Mouse (Mus musculus): ENCODE results near the gene Phlpp1. TPM values are rescaled to one million over a fixed set of nuclear protein-coding genes. Genes with fewer than 3 reads are reported as not detected.

Phlpp1 gene
- polyA plus RNA-seq, 1 experiment from 2014 or later, result 3.5 TPM

GRCm38 (mm10) chr1:106232460-106232850 lies 60.9 kb downstream of the Phlpp1 start:
- WGBS, result 86% methylated on average over 4 of the region's 4 CpGs

GRCm38 (mm10) chr1:106236986-106237385 lies 65.4 kb downstream of the Phlpp1 start:
- no peak overlapping the region for H3K9ac ChIP-seq
- H3K27ac ChIP-seq, result no peak overlapping the region
- H3K4me2 ChIP-seq, result no peak overlapping the region
- no peak overlapping the region for H3K4me3 ChIP-seq (replicated peaks)
- no peaks in the 10 kb centered on the region for H3K27me3 ChIP-seq (replicated peaks)
- H3K4me1 ChIP-seq, result peaks cover 7% of the 10 kb centered on the region; the same call in 1 of the 2 replicates
- no peak for ATAC-seq (ENCODE audit: insufficient read depth, low FRiP score, low read depth)
- H3K9me3 ChIP-seq, result no peaks in the 10 kb centered on the region
- H3K36me3 ChIP-seq, result no peaks in the 10 kb centered on the region

More at GRCm38 (mm10) chr1:106232460-106232850, 60.9 kb downstream of the Phlpp1 start:
- H3K36me3 ChIP-seq, result no peaks in the 10 kb centered on the region
- no peaks in the 10 kb centered on the region for H3K4me1 ChIP-seq
- H3K4me2 ChIP-seq, result no peak overlapping the region
- no peak overlapping the region for H3K27ac ChIP-seq
- no peak overlapping the region for H3K4me3 ChIP-seq (replicated peaks)
- H3K9ac ChIP-seq, result no peak overlapping the region
- H3K9me3 ChIP-seq, result no peaks in the 10 kb centered on the region
- ATAC-seq (ENCODE audit: insufficient read depth, low FRiP score, low read depth), result no peak
- H3K27me3 ChIP-seq (replicated peaks), result no peaks in the 10 kb centered on the region

- WGBS, result 56% methylated on average over 7 of the region's 7 CpGs
- ATAC-seq (ENCODE audit: insufficient read depth, low FRiP score, low read depth), result no peak
Measured at GRCm38 (mm10) chr1:106240116-106240685, 68.6 kb downstream of the Phlpp1 start.

GRCm38 (mm10) chr1:106241059-106241458 lies 69.5 kb downstream of the Phlpp1 start:
- Histone ChIP-seq H3K27ac (no peak overlapping the region), H3K27me3 (replicated peaks) (no peaks in the 10 kb centered on the region), H3K9me3 (no peaks in the 10 kb centered on the region), H3K4me1 (peaks cover 7% of the 10 kb centered on the region; the same call in 1 of the 2 replicates), H3K36me3 (no peaks in the 10 kb centered on the region), H3K4me3 (replicated peaks) (no peak overlapping the region), H3K4me2 (no peak overlapping the region), H3K9ac (no peak overlapping the region)
- no peak for ATAC-seq (ENCODE audit: insufficient read depth, low FRiP score, low read depth)
- 73% methylated on average over 1 of the region's 1 CpGs for WGBS

More at GRCm38 (mm10) chr1:106240116-106240685, 68.6 kb downstream of the Phlpp1 start:
- Histone ChIP-seq H3K4me1 (peaks cover 7% of the 10 kb centered on the region; the same call in 1 of the 2 replicates), H3K4me3 (replicated peaks) (no peak overlapping the region), H3K27ac (no peak overlapping the region), H3K36me3 (no peaks in the 10 kb centered on the region), H3K27me3 (replicated peaks) (no peaks in the 10 kb centered on the region), H3K4me2 (no peak overlapping the region), H3K9me3 (no peaks in the 10 kb centered on the region), H3K9ac (no peak overlapping the region)

DNA sequence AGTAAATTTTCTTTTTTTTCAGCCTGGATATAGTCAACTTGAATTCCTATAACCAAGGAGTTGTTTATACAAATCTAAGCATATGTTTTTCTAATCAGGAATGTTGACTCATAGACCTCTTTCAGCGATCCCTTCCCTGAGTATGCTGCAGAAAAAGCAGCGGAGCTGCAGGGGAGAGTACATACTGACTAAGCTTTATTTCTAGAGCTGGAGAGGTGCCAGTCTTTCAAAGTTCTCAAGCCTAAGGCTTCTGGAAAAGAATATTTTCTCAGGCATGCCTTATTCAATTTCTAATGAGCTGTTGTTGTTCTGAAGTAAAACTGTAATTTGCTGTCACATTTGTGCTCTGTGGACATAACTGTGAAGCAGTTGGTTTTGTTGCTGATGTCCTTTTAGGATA lies 70.6 kb downstream of the Phlpp1 start:
- ATAC-seq (ENCODE audit: insufficient read depth, low FRiP score, low read depth), result no peak
- Histone ChIP-seq H3K27me3 (replicated peaks) (no peaks in the 10 kb centered on the region), H3K4me2 (no peak overlapping the region), H3K9me3 (no peaks in the 10 kb centered on the region), H3K4me1 (peaks cover 7% of the 10 kb centered on the region; the same call in 1 of the 2 replicates), H3K36me3 (no peaks in the 10 kb centered on the region), H3K27ac (no peak overlapping the region), H3K9ac (no peak overlapping the region), H3K4me3 (replicated peaks) (no peak overlapping the region)
- 16% methylated on average over 2 of the region's 2 CpGs for WGBS

GRCm38 (mm10) chr1:106243371-106243770 lies 71.8 kb downstream of the Phlpp1 start:
- H3K4me3 ChIP-seq (replicated peaks), result no peak overlapping the region
- no peaks in the 10 kb centered on the region for H3K27me3 ChIP-seq (replicated peaks)
- H3K27ac ChIP-seq, result no peak overlapping the region
- no peak overlapping the region for H3K9ac ChIP-seq
- H3K36me3 ChIP-seq, result no peaks in the 10 kb centered on the region
- ATAC-seq (ENCODE audit: insufficient read depth, low FRiP score, low read depth), result no peak
- no peak overlapping the region for H3K4me2 ChIP-seq
- peaks cover 7% of the 10 kb centered on the region; the same call in 1 of the 2 replicates for H3K4me1 ChIP-seq
- no peaks in the 10 kb centered on the region for H3K9me3 ChIP-seq
- WGBS, result 94% methylated on average over 1 of the region's 1 CpGs

DNA sequence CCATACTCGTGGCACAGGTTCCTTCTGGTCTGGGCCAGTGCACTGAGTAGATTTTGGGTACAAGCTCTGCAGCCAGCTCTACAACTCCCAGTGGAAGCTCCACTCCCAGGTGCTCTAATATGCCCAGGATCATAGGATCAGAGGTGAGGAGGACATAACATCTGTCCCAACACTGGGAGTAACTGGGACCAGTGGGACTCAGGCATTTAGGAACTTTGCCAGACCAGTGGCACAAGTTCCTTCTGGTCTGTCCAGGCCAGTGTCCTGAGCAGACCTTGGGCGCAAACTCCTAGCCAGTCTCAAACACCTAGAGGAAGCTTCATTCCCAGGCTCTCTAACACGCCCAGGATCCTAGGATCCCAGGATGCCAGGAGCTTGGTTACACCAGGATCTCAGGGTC lies 72.7 kb downstream of the Phlpp1 start:
- Histone ChIP-seq H3K9me3 (no peaks in the 10 kb centered on the region), H3K27ac (no peak overlapping the region), H3K36me3 (no peaks in the 10 kb centered on the region), H3K27me3 (replicated peaks) (no peaks in the 10 kb centered on the region), H3K9ac (no peak overlapping the region), H3K4me3 (replicated peaks) (no peak overlapping the region), H3K4me1 (peaks cover 7% of the 10 kb centered on the region; the same call in 1 of the 2 replicates), H3K4me2 (no peak overlapping the region)
- 81% methylated on average over 3 of the region's 3 CpGs for WGBS
- ATAC-seq (ENCODE audit: insufficient read depth, low FRiP score, low read depth), result no peak

DNA sequence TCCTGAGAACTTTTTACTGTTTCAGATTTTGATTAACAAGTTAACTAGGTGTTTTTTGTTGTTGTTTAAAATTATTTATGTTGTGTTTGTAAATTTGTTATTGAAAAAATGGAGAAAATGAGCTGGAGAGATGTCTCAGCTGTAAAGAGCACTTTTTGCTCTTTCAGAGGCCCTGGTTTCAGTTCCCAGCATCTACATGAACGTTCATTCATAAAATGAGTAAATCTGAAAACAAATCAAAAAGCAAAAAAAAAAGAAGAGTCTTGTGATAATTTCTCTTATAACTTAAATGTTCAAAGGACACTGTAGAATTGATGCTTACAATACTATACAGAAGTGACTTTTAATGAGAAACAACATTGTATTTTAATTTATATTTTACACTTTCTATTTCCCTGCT lies 82.5 kb downstream of the Phlpp1 start:
- Histone ChIP-seq H3K4me2 (no peak overlapping the region), H3K9me3 (no peaks in the 10 kb centered on the region), H3K36me3 (no peaks in the 10 kb centered on the region), H3K4me3 (replicated peaks) (no peak overlapping the region), H3K27me3 (replicated peaks) (no peaks in the 10 kb centered on the region), H3K27ac (no peak overlapping the region), H3K4me1 (no peaks in the 10 kb centered on the region), H3K9ac (no peak overlapping the region)
- ATAC-seq (ENCODE audit: insufficient read depth, low FRiP score, low read depth), result no peak
- WGBS, result 91% methylated on average over 1 of the region's 1 CpGs

DNA sequence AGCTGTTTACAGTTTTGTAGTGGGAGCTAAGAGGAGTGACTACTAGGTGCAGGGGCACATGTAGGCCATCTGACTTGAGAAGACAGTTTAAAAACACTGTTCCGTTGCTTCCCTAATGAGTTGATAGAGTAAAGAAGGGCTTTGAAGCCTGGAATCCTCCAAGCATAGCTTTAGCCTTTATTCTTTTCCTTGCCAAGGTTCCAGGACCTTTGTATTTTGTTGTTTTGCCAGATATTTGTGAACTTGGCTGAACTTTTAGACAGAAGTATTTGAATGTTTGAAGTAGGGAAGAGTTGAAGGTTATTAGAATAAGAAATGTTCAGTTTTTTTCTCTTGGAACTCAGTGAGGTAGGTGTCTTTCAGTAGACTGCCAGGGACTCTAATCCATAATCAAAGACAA lies 85.6 kb downstream of the Phlpp1 start:
- Histone ChIP-seq H3K9ac (no peak overlapping the region), H3K27ac (no peak overlapping the region), H3K4me1 (no peaks in the 10 kb centered on the region), H3K4me2 (no peak overlapping the region), H3K27me3 (replicated peaks) (no peaks in the 10 kb centered on the region), H3K36me3 (no peaks in the 10 kb centered on the region), H3K4me3 (replicated peaks) (no peak overlapping the region), H3K9me3 (no peaks in the 10 kb centered on the region)
- ATAC-seq (ENCODE audit: insufficient read depth, low FRiP score, low read depth), result no peak
- WGBS, result 59% methylated on average over 1 of the region's 1 CpGs

DNA sequence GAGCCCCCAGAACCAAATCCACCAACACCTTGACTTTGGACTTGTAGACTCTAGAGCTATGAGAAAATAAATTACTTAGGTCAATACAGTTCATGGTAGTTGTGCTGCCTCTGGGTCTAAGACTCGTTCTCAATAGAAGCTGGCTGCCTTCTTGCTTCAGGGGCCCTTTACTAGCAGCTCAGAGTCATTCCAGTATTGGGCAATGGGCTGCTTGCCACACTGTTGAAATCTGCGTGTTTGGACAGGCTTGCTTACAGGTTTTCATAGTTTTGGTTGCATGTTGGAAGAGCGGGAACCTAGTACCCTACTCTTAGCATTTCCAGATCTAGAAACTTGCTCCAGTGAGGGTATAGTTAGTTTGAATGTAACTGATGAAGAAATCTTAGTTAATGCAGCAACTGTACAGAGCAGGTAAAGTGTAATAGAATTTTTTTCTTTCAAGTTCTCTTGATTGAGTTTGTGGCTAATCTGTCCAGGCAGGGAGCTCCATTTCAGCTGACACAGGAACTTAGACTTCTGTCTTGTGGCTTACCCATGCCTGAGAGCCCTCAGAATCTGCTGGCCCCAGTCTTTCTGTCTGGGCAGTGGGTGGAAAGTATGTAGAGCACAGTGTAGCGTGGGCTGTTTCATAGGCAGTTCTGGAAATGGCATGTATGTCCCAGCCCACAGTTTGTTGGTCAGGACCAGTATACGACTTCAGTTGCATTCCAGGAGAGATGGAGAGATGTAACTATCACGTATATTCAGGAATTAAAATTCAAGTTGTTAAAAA lies 96.7 kb downstream of the Phlpp1 start:
- no peak overlapping the region for H3K9ac ChIP-seq
- no peak for ATAC-seq (ENCODE audit: insufficient read depth, low FRiP score, low read depth)
- H3K27ac ChIP-seq, result no peak overlapping the region
- H3K36me3 ChIP-seq, result no peaks in the 10 kb centered on the region
- no peak overlapping the region for H3K4me2 ChIP-seq
- WGBS, result 81% methylated on average over 6 of the region's 6 CpGs
- no peak overlapping the region for H3K4me3 ChIP-seq (replicated peaks)
- no peaks in the 10 kb centered on the region for H3K9me3 ChIP-seq
- H3K4me1 ChIP-seq, result no peaks in the 10 kb centered on the region
- no peaks in the 10 kb centered on the region for H3K27me3 ChIP-seq (replicated peaks)

DNA sequence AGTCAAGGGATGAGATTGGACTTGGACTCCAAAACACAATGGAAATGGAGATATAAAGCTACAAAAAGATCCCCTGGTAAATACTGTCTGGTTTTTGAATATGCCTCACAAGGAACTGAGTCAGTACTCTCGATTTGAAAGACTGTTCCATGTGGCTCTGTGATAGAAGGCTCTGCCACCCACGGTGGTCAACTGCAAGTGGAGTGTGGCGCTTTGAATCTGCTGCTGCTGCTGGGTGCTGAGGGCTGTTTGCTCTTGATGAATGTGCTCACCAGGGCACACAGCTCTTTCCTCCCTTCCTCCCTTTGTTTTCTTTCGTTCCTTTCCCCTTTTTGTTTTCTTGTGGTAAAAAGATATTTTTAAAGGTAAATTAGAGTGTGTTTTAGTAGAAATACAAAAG lies 97.8 kb downstream of the Phlpp1 start:
- 50% methylated on average over 4 of the region's 4 CpGs for WGBS
- no peak overlapping the region for H3K27ac ChIP-seq
- H3K4me2 ChIP-seq, result no peak overlapping the region
- H3K27me3 ChIP-seq (replicated peaks), result no peaks in the 10 kb centered on the region
- H3K4me3 ChIP-seq (replicated peaks), result no peak overlapping the region
- no peaks in the 10 kb centered on the region for H3K36me3 ChIP-seq
- H3K9ac ChIP-seq, result no peak overlapping the region
- ATAC-seq (ENCODE audit: insufficient read depth, low FRiP score, low read depth), result no peak
- no peaks in the 10 kb centered on the region for H3K4me1 ChIP-seq
- no peaks in the 10 kb centered on the region for H3K9me3 ChIP-seq

DNA sequence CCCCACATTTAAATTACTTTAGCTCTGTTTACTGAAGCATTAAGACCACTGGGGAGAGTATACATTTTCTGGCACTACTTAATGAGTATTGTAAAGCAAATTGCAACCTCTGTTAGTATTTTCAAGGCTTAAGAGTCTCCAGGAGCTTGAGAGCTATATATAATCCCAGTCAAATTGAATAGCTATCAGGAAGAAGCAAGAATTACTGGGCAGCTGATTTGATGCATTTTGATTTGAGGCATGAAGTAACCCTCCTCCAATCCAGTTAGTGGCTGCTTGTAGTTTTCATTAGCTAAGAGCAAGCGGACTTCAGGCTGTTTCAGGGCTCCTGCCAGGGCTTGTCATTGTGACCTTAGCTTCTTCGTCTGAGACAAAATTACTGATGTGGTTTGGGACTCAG lies 101.4 kb downstream of the Phlpp1 start:
- H3K27ac ChIP-seq, result no peak overlapping the region
- H3K4me2 ChIP-seq, result no peak overlapping the region
- ATAC-seq (ENCODE audit: insufficient read depth, low FRiP score, low read depth), result no peak
- H3K9me3 ChIP-seq, result no peaks in the 10 kb centered on the region
- H3K4me1 ChIP-seq, result no peaks in the 10 kb centered on the region
- H3K36me3 ChIP-seq, result no peaks in the 10 kb centered on the region
- no peak overlapping the region for H3K4me3 ChIP-seq (replicated peaks)
- 69% methylated on average over 2 of the region's 2 CpGs for WGBS
- H3K27me3 ChIP-seq (replicated peaks), result no peaks in the 10 kb centered on the region
- no peak overlapping the region for H3K9ac ChIP-seq
